Mouse (Mus musculus): ENCODE measurements around the gene Marc1.

The Marc1 gene

GRCm38 (mm10) chr1:184824439-184824851, 13.3 kb upstream of the Marc1 start:
- in situ Hi-C loops (cut with MboI, MseI) = no loop called here

DNA sequence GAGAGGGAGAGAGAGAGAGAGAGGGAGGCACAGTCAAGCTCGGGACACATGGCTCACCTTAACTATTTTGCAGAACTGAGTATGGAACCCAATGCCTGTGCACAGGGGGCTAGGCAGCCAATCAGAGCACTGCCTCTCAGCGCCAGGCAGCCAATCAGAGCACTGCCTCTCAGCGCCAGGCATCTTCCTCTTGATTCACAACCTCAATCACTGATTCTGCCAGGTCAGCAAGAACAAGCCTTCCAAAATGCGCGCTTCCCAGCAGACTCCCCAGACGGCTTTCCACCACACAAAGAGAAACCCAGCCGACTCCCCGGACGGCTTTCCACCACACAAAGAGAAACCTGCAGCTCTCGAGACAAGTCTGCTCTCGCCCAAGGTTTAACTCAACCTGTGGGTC, 11.6 kb upstream of the Marc1 start:
- in situ Hi-C loops (cut with MboI, MseI) = no loop called here

DNA sequence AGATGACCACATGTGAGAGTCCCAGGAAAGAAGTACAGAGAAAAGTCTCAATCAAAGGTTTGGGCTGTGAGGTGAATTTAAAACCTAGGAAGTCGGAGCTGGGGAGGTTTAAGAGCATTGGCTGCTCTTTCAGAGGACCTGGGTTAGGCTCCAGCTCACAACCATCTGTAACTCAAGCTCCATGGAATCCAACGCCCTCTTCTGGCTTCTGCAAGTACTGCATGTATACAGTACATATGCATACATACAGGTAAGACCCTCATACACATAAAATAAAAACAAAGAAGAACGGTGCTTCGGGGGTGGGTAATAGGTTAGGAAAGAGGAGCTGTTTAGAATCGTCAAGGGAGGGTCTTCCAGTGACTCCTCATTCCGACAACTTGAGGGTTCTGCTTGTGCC, 6.7 kb upstream of the Marc1 start:
- in situ Hi-C loops (cut with MboI, MseI) = no loop called here

GRCm38 (mm10) chr1:184811716-184812250, 670 bp upstream of the Marc1 start:
- in situ Hi-C loops (cut with MboI, MseI) = no loop called here

GRCm38 (mm10) chr1:184809578-184810001, 1.5 kb downstream of the Marc1 start:
- in situ Hi-C loops (cut with MboI, MseI) = no loop called here

- in situ Hi-C loops (cut with MboI, MseI) = no loop called here
These were observed 2.6 kb downstream of the Marc1 start for GRCm38 (mm10) chr1:184808418-184809012.

GRCm38 (mm10) chr1:184807627-184808417, 3.3 kb downstream of the Marc1 start:
- in situ Hi-C loops (cut with MboI, MseI) = no loop called here

- in situ Hi-C loops (cut with MboI, MseI) = no loop called here
These were observed 4.0 kb downstream of the Marc1 start for GRCm38 (mm10) chr1:184807123-184807522.

- in situ Hi-C loops (cut with MboI, MseI) = no loop called here
These were observed 5.4 kb downstream of the Marc1 start for GRCm38 (mm10) chr1:184805749-184806148.

- in situ Hi-C loops (cut with MboI, MseI) = no loop called here
These were observed 17.8 kb downstream of the Marc1 start for GRCm38 (mm10) chr1:184793163-184793876.

- in situ Hi-C loops (cut with MboI, MseI) = no loop called here
These were observed 20.0 kb downstream of the Marc1 start for GRCm38 (mm10) chr1:184791109-184791508.

- in situ Hi-C loops (cut with MboI, MseI) = no loop called here
These were observed 24.5 kb downstream of the Marc1 start for GRCm38 (mm10) chr1:184786376-184787151.

DNA sequence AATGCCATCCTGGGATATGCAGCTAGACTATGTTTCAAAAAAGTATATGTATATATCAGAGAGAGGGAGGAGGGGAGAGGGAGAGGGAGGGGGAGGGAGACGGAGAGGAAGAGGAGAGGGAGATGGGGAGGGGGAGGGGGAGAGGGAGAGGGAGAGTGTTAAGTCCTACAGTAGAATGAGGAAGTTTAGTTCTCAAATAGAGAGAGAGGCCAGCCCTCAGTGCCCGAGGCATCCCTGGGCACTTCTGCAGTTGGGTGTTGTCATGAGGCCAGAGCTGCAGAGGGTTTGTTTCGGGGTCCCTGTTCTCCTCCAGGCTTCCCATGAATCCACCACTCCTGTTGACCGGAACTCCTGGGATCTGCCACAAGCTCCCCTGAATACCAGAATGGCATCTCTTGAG, 27.5 kb downstream of the Marc1 start:
- in situ Hi-C loops (cut with MboI, MseI) = no loop called here

DNA sequence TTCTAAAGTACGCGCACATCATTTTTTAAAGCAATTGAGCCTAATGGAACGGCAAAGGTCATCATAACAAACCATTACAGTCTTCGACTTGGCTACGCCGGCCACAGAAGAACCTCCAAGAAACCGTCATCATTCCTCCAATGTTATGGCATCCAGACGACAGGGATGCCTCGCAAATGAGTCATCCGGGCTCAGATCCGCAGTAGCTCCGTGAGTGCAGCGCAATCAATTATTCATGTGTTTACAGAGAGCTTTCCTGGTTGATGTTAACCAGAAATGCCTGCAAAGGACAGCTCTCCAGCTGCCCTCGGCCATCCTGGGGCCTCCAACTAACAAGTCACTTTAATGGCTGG, 29.0 kb downstream of the Marc1 start:
- in situ Hi-C loops (cut with MboI, MseI) = no loop called here

DNA sequence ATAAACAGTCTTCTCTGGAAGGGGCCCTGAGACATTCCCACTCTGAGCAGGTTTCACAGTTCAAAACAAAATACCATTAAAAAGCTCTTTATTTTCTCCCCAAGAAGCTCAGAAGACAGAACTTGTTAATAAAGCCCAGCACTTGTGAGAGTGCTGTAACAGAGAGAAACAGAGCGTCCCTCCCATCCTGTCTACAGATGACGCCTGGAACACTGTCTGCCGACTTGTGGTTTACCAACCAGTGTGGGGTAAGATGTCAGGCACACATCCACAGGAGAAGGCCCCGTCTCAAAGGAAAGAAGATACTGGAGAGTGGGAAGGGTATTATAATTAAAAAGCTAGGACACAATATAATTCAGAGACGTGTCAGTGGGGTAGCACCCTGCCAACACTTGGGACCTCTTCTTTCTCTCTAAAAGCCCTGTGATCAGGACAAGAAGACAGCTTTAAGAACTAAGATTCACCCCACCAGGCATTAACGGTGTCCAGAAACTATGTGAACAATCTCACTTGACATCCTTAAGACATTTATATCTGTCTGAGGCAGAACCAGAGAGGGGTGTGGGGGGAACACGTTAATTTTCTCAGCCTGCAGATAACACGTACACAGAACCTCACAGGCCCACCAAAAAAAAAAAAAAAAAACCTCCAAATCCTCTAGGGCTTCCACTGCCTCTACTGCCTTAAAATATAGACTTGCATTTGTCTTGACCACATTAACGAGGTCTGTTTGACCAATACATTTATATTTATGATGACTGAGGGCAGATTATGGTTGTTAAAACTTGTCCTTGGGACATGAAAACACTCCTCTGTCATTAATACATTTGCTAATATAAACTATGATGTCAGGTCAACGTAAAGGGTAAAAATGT, 29.6 kb downstream of the Marc1 start:
- in situ Hi-C loops (cut with MboI, MseI) = no loop called here

DNA sequence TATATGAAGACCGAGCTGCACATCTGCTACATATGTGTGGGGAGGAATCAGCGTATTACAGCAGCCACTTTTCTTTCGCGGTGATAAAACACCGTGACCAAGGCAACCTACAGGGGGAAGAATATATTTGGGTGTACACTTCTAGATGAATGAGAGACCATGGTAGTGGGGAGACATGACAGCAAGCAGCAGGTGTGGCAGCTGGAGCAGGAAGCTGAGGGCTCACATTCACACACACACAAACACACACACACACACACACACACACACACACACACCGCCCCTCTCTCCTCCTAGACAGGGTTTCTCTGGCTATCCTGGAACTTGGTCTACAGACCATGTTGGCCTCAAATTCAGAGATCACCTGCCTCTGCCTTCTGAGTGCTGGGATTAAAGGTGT, 33.0 kb downstream of the Marc1 start:
- in situ Hi-C loops (cut with MboI, MseI) = no loop called here

DNA sequence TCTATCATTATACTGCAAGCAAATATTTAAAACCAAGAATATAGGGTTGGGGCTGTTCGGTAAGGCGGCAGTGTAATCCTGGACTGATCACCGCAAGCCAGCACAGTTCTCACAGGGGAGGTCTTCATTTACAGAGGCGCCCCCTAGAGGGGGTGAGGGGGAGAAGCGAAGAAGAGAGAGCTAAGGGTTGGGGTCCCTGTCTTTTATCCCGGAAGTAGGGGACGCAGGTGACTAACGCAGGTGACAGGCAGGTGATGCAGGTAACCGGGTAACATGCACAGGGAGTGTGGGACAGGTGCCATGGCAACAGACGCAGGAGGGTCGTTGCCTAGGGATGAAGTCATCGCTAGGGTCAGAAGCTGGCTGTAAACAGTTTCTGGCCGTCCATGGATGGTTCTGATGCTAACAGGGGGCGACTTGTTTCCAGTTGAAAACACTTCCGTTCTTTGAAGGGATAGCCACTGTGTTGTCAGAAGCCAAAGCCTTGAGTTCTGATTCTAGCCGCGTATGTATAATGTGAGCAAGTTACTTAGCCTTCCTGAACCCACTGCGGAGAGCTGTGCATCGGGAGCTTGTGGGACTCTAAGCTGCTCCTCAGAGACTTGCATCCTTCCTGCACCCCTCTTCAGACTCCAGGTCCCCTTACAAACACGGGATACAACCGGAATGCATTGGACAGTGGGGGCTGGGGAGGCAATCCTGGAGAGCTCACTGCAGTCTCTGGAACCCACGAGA, 33.9 kb downstream of the Marc1 start:
- in situ Hi-C loops (cut with MboI, MseI) = no loop called here

DNA sequence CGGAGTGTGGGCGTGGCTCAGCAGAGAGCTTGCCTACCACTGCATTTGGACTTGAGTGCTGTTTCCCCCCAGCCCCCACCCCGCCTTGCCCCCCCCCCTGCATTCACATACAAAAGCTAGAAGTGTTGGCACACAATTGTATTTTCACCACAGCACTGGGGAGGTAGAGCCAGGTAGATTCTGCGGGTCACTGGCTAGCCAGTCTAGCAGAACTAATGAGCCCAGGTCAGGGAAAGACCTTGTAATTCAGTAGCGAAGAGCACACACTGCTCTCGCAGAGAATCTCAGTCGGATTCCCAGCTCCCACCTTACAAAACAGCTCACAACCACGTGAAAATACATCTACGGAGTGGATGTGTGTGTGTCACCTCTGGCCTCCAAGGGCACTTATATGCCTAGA, 35.8 kb downstream of the Marc1 start:
- in situ Hi-C loops (cut with MboI, MseI) = no loop called here

DNA sequence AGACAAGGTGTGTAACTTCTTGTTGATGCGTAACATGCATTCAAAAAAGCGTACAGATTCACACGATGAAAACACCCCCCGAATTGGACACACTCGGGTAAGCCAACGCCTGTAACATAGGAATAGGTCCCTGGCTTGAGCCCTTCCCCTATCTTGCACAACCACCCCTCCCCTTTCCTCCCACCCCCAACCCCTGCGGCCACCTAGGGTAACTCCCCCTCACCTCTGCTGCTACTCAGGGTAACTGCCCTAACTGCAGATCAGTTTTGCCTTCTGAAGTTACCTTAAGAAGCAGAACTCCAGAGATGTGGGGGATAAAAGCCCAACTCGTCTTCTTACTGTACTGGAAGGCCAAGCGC, 39.2 kb downstream of the Marc1 start:
- in situ Hi-C loops (cut with MboI, MseI) = no loop called here

DNA sequence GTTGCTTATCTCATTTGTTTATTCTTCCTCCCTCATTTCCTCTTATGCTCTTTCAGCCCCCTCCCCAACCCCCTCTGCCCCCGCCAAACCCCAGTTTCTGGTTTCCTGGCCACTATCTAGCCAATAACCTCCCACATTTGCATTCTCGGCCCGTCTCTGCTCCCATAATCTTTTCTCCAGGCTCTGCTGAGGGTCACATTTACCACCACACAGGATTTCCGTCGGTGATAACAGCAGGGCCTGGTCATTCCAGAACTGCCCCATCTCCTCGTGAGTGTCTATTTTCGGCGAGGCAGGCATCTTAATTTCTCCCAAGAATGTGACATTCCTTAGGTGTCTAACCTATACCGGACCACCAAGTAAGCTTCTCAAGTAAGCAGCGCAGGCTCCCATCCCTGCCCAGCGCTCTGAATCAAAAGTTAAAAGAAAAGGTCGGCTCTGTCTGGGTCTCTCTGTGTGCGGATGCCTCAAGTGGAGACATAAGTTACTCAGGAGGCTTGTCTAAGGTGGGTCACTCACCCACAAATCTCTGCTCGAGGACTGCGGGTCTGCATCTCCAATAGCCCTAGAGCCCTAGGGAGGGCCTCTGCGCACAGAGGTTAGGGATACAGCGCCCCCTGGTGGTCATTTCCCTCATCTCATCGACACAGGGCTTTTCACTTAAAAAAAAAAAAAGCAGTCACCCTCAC, 39.8 kb downstream of the Marc1 start:
- in situ Hi-C loops (cut with MboI, MseI) = no loop called here

Measured in regulatory T cell (primary cell).